Comparison of ENCODE assay signal across 15 mouse cellular contexts in the genomic region with DNA sequence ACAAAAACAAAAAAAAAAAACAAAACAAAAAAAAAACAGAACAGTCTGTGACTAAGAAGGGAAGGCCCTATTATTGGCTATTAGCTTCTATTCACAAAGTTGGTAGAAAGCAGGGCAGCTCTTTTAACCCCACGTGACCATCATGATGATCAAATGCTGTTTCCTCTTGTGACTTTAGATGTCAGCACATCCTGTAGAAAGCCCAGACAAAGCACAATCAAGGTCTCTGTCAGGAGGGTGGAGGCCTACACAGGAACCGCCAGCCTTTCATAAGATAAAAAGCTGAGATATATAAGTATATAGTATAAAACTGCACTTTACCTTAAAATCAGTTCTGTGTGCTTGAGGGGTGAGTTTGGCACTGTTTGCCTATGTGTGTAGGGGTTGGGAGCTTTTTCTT. TPM values are rescaled to one million over a fixed set of nuclear protein-coding genes. Genes with fewer than 3 reads are reported as not detected.
A peak's percentile ranks its signal among the peaks of the same experiment; 100 is the strongest.
DNase-seq lines count a peak whose midpoint lies in the region; TF ChIP-seq lines count a peak whose summit lies in the region.
"Had no signal": no experiment of that assay in that cellular context is flagged by ENCODE, and none has a peak within 500 bp of the region (broad histone marks: within the 10 kb centered on the region; RNA-seq: fewer than 3 reads in every experiment).

No protein-coding gene starts in this region.

- 72% methylated on average over 2 of the region's 2 CpGs for WGBS in kidney, adult 2 months
- 83% methylated on average over 2 of the region's 2 CpGs for WGBS in midbrain, embryonic 10.5 days

- no peaks in the 10 kb centered on the region for H3K9me3 ChIP-seq in midbrain, embryonic 10.5 days (replicated peaks)
- H3K9me3 ChIP-seq: embryonic facial prominence, embryonic 15.5 days; limb, embryonic 10.5 days; liver, embryonic 15.5 days had no signal

- H3K27ac ChIP-seq in kidney, adult 2 months (ENCODE audit: insufficient read depth, low read depth, low read length), result no peak overlapping the region
- H3K27ac ChIP-seq in midbrain, embryonic 10.5 days (replicated peaks), result no peak overlapping the region
- H3K27ac ChIP-seq: embryonic facial prominence, embryonic 15.5 days; gastrocnemius, adult 2 months; limb, embryonic 10.5 days; liver, embryonic 15.5 days had no signal

- TF ChIP-seq CTCF in kidney, adult 2 months (conservative IDR thresholded peaks at IDR 0.05; ENCODE audit: insufficient read depth, insufficient read length, low read depth, low read length), result no peak

- no peaks in the 10 kb centered on the region for H3K4me1 ChIP-seq in kidney, adult 2 months (ENCODE audit: control insufficient read depth, insufficient read depth, low read length)
- peaks cover 8% of the 10 kb centered on the region for H3K4me1 ChIP-seq in midbrain, embryonic 10.5 days
- H3K4me1 ChIP-seq: heart, embryonic 12.5 days; liver, embryonic 15.5 days had no signal

- no peaks in the 10 kb centered on the region for H3K27me3 ChIP-seq in kidney, adult 2 months (replicated peaks; ENCODE audit: control insufficient read depth, insufficient read depth, low read length)
- no peaks in the 10 kb centered on the region; the same call in 1 of the 2 replicates for H3K27me3 ChIP-seq in midbrain, embryonic 10.5 days (ENCODE audit: low read depth, poor library complexity, severe bottlenecking)
- H3K27me3 ChIP-seq: embryonic facial prominence, embryonic 15.5 days had no signal

- TF ChIP-seq POLR2A in kidney, adult 2 months (IDR thresholded peaks at IDR 0.05; ENCODE audit: low read depth, low read length), result no peak

- peak; percentile 36 for DNase-seq in kidney, adult 2 months
- no peak for DNase-seq in kidney, adult 8-10 months
- DNase-seq in 416B (ENCODE audit: low read depth) (peak; percentile 29), MN1 (ENCODE audit: low spot score) (no peak)
- peak; percentile 69 for DNase-seq in T-cell, adult 2 months (ENCODE audit: low spot score)
- DNase-seq in naive thymus-derived CD4-positive, alpha-beta T cell, adult 2 months (ENCODE audit: low read depth), result peak; percentile 85
- no peak for DNase-seq in layer of hippocampus, adult 11-12 months (ENCODE audit: low spot score)
- no peak for DNase-seq in midbrain, embryonic 10.5 days (ENCODE audit: low spot score)
- DNase-seq: B cell, adult 2 months; cerebellum, adult 18-20 months; gastrocnemius, adult 2 months had no signal

- H3K4me3 ChIP-seq in kidney, adult 2 months (ENCODE audit: insufficient read depth, low read depth, low read length), result no peak overlapping the region
- H3K4me3 ChIP-seq in midbrain, embryonic 10.5 days, result no peak overlapping the region
- H3K4me3 ChIP-seq: embryonic facial prominence, embryonic 15.5 days; gastrocnemius, adult 2 months; heart, embryonic 12.5 days; limb, embryonic 10.5 days; liver, embryonic 15.5 days had no signal

- H3K36me3 ChIP-seq in kidney, adult 2 months (ENCODE audit: control insufficient read depth, insufficient read depth, low read length), result no peaks in the 10 kb centered on the region
- H3K36me3 ChIP-seq in midbrain, embryonic 10.5 days, result no peaks in the 10 kb centered on the region
- H3K36me3 ChIP-seq: embryonic facial prominence, embryonic 15.5 days; heart, embryonic 12.5 days; limb, embryonic 10.5 days; liver, embryonic 15.5 days had no signal

RNA-seq across cellular contexts. Expression of a gene that starts 17.9 kb away (rescaled TPM):
- polyA plus RNA-seq in kidney, adult 2 months (2012; rRNA removed), result 29.4 and 33.5 TPM in 2 replicates
- polyA plus RNA-seq in midbrain, embryonic 10.5 days (2016; fragmentation: Nextera tagmentation; extraction: Ambion mirVana), result 4.6 and 5.9 TPM in 2 replicates

Comparison
In these comparisons a context has a peak if more than half of its experiments do, and no peak if none do; other contexts are left out.
1. DNase-seq: peak in kidney, adult 2 months (single experiment), 416B (single experiment), T-cell, adult 2 months (single experiment) and naive thymus-derived CD4-positive, alpha-beta T cell, adult 2 months (single experiment); none in kidney, adult 8-10 months (0 of 2), MN1 (single experiment), layer of hippocampus, adult 11-12 months (single experiment) and midbrain, embryonic 10.5 days (single experiment).